Mouse (Mus musculus) thymus, postnatal 36 days (tissue): ENCODE data around the gene Dpf2.

Experiments
- DNase-seq, 2 experiments: peaks; one replicate each; pipeline ENCODE4 v3.0.0; 2022; ENCODE audit warnings: mixed read lengths in 2 of 2

Dpf2 gene

GRCm38 (mm10) chr19:5862335-5863085 lies 50.3 kb downstream of the Dpf2 start:
- DNase-seq = no peak

- no peak for DNase-seq
Observed at GRCm38 (mm10) chr19:5856604-5857003, 56.2 kb downstream of the Dpf2 start.

- DNase-seq = no peak
Observed at GRCm38 (mm10) chr19:5852035-5852722, 60.6 kb downstream of the Dpf2 start.

GRCm38 (mm10) chr19:5851481-5851971 lies 61.3 kb downstream of the Dpf2 start:
- DNase-seq = no peak

GRCm38 (mm10) chr19:5850860-5851259 lies 62.0 kb downstream of the Dpf2 start:
- DNase-seq = no peak

- DNase-seq = peak; percentile 88 to 90
Observed at GRCm38 (mm10) chr19:5849843-5850527, 62.8 kb downstream of the Dpf2 start.

- peak in 1 of 2 experiments; percentile 32 for DNase-seq
Observed at GRCm38 (mm10) chr19:5848826-5849672, 63.8 kb downstream of the Dpf2 start.

- DNase-seq = peak; percentile 44 to 62
Observed at GRCm38 (mm10) chr19:5848032-5848825, 64.6 kb downstream of the Dpf2 start.

GRCm38 (mm10) chr19:5847306-5847796 lies 65.5 kb downstream of the Dpf2 start:
- DNase-seq = peak in 1 of 2 experiments; percentile 36

GRCm38 (mm10) chr19:5846557-5847305 lies 66.1 kb downstream of the Dpf2 start:
- peak; percentile 52 to 64 for DNase-seq
